Mouse (Mus musculus) neutrophil, adult 83 days (primary cell): ENCODE data around the gene Gipc2. TPM values are rescaled to one million over a fixed set of nuclear protein-coding genes. Genes with fewer than 3 reads are reported as not detected.

Experiments used
- total RNA-seq, 2 experiments: library from RNA; stranded (reverse); gene quantifications; one replicate each; pipeline ENCODE4 v1.2.4; 2023

Gene Gipc2
- not detected for total RNA-seq

DNA sequence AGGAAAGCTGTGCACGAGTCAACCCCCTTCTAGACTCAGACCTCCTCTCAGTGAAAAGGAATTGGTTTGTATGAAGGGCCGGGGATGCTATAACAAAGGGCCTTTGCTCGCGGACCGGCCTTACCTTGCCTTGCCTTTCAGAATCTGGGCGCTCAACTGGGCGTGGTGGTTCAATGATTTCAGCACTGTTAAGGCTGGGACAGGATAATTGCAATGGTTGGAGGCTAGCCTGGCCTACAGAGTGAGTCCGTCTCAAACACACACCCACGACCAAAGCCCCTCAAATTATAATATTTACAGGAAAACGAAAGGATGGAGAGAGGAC is at the start of gene Gipc2:
TSS of gene Gipc2 (minus strand) at position 132 of the 325 bp plus-strand sequence.

DNA sequence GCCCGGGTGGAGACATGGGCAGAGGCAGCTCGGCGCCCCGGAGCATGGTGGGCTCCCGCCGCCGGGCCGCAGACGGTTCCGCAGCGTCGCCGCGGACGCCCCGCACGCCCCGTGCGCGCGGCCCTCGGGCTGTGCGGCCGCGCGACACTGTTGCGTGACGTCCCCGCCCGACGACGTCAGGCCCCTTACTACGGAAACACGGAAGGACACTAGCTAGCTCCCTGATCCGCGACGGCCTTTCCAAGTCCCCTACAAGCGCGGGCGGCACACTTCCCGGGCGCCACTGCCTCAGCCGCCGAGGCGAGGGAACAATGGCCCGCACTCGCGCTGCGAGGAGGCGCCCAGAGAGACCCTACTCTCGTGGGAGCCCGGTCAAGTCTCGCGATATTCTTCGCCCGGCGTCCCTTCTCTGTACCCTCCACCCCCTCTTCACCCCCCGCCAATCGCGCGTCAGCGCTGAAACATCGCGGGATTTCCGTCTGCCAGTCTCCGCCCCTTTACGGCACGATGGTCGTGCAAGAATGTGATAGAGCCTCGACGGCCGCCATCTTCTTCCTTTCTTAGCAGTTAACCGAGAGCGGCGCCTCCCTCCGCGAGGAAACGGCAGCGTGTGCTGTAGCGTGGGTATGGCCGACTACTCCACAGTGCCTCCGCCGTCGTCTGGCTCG is 44.1 kb upstream of the Gipc2 start, which contains the start of the genes Dnajb4 and Fubp1:
TSS of gene Dnajb4 (minus strand) at position 336 of the 668 bp plus-strand sequence.
TSS of gene Fubp1 (plus strand) at position 456 of the 668 bp plus-strand sequence.

Other genes with a start within 250 kb of the Gipc2 start
- gene Dnajb4, start 44.1 kb upstream of the Gipc2 start, total RNA-seq, result 10 to 100 TPM; 16.2 to 20.5 TPM
- gene Fubp1, start 44.2 kb upstream of the Gipc2 start, total RNA-seq, result 10 to 100 TPM; 59.7 to 69.1 TPM
- not detected for gene Nexn, start 100.1 kb upstream of the Gipc2 start, total RNA-seq
- gene Miga1, start 174.2 kb upstream of the Gipc2 start, total RNA-seq, result 1 to 10 TPM; 4.5 to 6.6 TPM
- gene Usp33, start 180.2 kb upstream of the Gipc2 start, total RNA-seq, result 10 to 100 TPM; 51.4 to 57.1 TPM
- gene Zzz3, start 229.2 kb upstream of the Gipc2 start, total RNA-seq, result 10 to 100 TPM; 21.5 to 24.3 TPM